Mouse (Mus musculus): Measurements from ENCODE around the gene Sstr3. TPM values are rescaled to one million over a fixed set of nuclear protein-coding genes. Genes with fewer than 3 reads are reported as not detected.

Gene Sstr3
- polyA plus RNA-seq, 1 experiment from 2014 or later = not detected

DNA sequence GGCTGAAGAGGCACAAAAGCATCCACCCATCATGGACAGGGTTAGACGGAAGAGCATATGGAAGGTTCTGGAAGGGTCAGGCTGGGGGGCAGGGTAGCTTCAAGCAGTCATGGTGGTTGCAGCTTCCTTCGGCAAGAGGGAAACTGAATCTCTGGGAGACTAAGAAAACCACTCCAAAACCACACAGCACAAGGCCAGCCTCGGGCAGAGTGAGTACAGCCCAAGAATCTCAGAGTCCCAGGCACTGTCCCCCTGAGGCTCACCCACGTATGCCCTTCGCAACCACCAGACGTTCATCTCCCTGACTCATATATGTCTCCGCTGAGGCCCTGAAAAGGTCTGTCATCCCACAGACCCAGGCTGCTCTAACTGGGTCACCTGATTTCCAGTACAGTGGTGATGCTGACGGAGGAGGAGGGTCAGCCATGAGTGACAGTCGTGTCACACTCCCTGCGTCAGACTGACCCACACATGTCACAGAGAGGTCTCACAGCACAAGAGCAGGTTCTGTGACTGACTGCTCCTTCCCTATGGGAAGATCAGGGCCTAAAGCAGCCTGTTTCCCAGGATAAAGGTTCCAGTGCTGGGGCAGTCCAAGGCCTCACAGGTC, 51.0 kb downstream of the Sstr3 start:
- WGBS = 66% methylated on average over 10 of the region's 10 CpGs
- Histone ChIP-seq H3K9ac (no peak overlapping the region), H3K9me3 (replicated peaks) (no peaks in the 10 kb centered on the region), H3K27me3 (no peaks in the 10 kb centered on the region), H3K4me3 (replicated peaks) (no peak overlapping the region), H3K27ac (replicated peaks) (no peak overlapping the region), H3K4me1 (0 out of 2 replicates have a peak, but pooled peaks cover 3% of the 10 kb centered on the region), H3K4me2 (replicated peaks) (no peak overlapping the region), H3K36me3 (no peaks in the 10 kb centered on the region)
- ATAC-seq (ENCODE audit: insufficient number of reproducible peaks, low FRiP score, low TSS enrichment, low read depth) = no peak

DNA sequence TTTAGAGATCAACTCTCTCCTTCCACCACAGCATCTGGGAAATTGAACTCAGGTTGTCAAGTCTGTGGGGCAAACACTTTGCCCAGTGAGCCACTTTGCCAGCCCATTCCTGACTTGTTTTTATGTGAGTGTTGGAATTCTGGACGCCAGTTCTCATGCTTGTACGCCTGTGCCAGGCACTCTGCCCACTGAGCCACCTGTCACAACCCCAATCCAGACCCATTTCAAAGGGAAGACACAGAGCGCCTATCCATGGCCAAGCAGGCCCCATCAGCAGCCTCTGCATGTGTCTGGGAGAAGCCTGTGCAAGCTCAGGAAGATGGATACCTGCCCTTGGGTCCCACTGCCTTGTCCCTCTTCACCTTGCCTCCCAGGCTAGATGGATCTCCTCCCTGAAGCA, 53.2 kb downstream of the Sstr3 start:
- H3K4me2 ChIP-seq (replicated peaks) = no peak overlapping the region
- H3K9me3 ChIP-seq (replicated peaks) = no peaks in the 10 kb centered on the region
- no peaks in the 10 kb centered on the region for H3K27me3 ChIP-seq
- 82% methylated on average over 3 of the region's 3 CpGs for WGBS
- H3K4me1 ChIP-seq = 0 out of 2 replicates have a peak, but pooled peaks cover 3% of the 10 kb centered on the region
- no peak for ATAC-seq (ENCODE audit: insufficient number of reproducible peaks, low FRiP score, low TSS enrichment, low read depth)
- no peak overlapping the region for H3K27ac ChIP-seq (replicated peaks)
- no peak overlapping the region for H3K4me3 ChIP-seq (replicated peaks)
- no peak overlapping the region for H3K9ac ChIP-seq
- H3K36me3 ChIP-seq = no peaks in the 10 kb centered on the region

DNA sequence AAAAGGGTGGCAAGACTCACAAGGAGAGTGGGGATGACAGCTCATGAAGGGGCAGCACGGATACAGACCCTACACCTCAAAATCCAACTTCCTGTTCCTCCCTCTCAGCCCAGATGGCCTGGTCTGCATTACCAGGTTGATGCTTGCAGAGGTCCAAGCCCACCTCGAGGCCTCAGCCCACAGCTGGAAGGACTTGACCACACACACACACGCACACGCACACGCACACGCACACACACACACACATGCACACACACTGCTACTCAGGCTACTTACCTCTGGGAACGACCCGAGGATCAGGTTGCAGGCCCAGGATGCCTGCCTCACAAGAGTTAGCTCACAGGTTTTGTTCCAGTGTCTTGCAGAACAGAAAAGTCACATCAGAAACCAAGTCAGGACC, 54.6 kb downstream of the Sstr3 start:
- 37% methylated on average over 8 of the region's 8 CpGs for WGBS
- Histone ChIP-seq H3K4me3 (replicated peaks) (no peak overlapping the region), H3K4me1 (0 out of 2 replicates have a peak, but pooled peaks cover 3% of the 10 kb centered on the region), H3K9me3 (replicated peaks) (no peaks in the 10 kb centered on the region), H3K9ac (no peak overlapping the region), H3K27ac (replicated peaks) (no peak overlapping the region), H3K4me2 (replicated peaks) (no peak overlapping the region), H3K27me3 (no peaks in the 10 kb centered on the region), H3K36me3 (no peaks in the 10 kb centered on the region)
- no peak for ATAC-seq (ENCODE audit: insufficient number of reproducible peaks, low FRiP score, low TSS enrichment, low read depth)

DNA sequence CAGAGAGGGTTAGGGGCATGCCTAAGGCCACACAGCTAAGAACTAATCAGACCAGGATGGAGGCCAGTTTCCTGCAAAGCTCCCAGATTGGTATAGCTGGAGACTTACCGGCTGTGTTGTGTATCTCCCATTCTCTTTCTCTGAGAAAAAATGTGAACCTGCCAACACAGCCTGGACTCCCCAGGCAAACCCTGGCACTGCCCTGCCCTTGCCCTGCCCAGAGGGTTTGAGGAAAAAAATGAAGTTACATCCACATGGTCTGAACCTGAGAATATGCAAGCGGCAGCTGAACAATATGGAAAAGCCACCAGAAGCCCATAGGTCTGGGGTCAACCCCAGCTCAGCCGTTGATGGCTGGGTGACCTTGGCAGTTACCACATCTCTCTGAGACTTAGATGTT, 55.2 kb downstream of the Sstr3 start:
- H3K9ac ChIP-seq = no peak overlapping the region
- WGBS = 85% methylated on average over 3 of the region's 3 CpGs
- H3K4me1 ChIP-seq = 0 out of 2 replicates have a peak, but pooled peaks cover 3% of the 10 kb centered on the region
- H3K36me3 ChIP-seq = no peaks in the 10 kb centered on the region
- no peak for ATAC-seq (ENCODE audit: insufficient number of reproducible peaks, low FRiP score, low TSS enrichment, low read depth)
- H3K27ac ChIP-seq (replicated peaks) = no peak overlapping the region
- no peak overlapping the region for H3K4me2 ChIP-seq (replicated peaks)
- H3K4me3 ChIP-seq (replicated peaks) = no peak overlapping the region
- H3K27me3 ChIP-seq = no peaks in the 10 kb centered on the region
- no peaks in the 10 kb centered on the region for H3K9me3 ChIP-seq (replicated peaks)

- no peak for ATAC-seq (ENCODE audit: insufficient number of reproducible peaks, low FRiP score, low TSS enrichment, low read depth)
- 0 out of 2 replicates have a peak, but pooled peaks cover 3% of the 10 kb centered on the region for H3K4me1 ChIP-seq
- H3K4me2 ChIP-seq (replicated peaks) = no peak overlapping the region
- H3K4me3 ChIP-seq (replicated peaks) = no peak overlapping the region
- H3K9me3 ChIP-seq (replicated peaks) = no peaks in the 10 kb centered on the region
- H3K27ac ChIP-seq (replicated peaks) = no peak overlapping the region
- no peaks in the 10 kb centered on the region for H3K27me3 ChIP-seq
- 60% methylated on average over 4 of the region's 4 CpGs for WGBS
- H3K36me3 ChIP-seq = no peaks in the 10 kb centered on the region
- H3K9ac ChIP-seq = no peak overlapping the region
Measured at GRCm38 (mm10) chr15:78487066-78487465, 57.4 kb downstream of the Sstr3 start.

Other genes with a start within 250 kb of the Sstr3 start
- 1.2 and 1.5 TPM in 2 replicates for gene Csf2rb2, start 239.0 kb downstream of the Sstr3 start, polyA plus RNA-seq (2015; fragmentation: Nextera tagmentation; extraction: Ambion mirVana)
- gene Csf2rb, start 218.9 kb downstream of the Sstr3 start, polyA plus RNA-seq (2015; fragmentation: Nextera tagmentation; extraction: Ambion mirVana) = 6.4 and 6.9 TPM in 2 replicates
- gene Tex33, start 148.8 kb downstream of the Sstr3 start, polyA plus RNA-seq (2015; fragmentation: Nextera tagmentation; extraction: Ambion mirVana) = 0.83 TPM in 1 of 2 replicates, not detected in the other
- 49.1 and 68.9 TPM in 2 replicates for gene Tst, start 138.8 kb downstream of the Sstr3 start, polyA plus RNA-seq (2015; fragmentation: Nextera tagmentation; extraction: Ambion mirVana)
- 2.8 and 4.1 TPM in 2 replicates for gene Mpst, start 138.3 kb downstream of the Sstr3 start, polyA plus RNA-seq (2015; fragmentation: Nextera tagmentation; extraction: Ambion mirVana)
- 59.0 and 62.5 TPM in 2 replicates for gene Kctd17, start 116.1 kb downstream of the Sstr3 start, polyA plus RNA-seq (2015; fragmentation: Nextera tagmentation; extraction: Ambion mirVana)
- 2.7 and 3.4 TPM in 2 replicates for gene Tmprss6, start 76.1 kb downstream of the Sstr3 start, polyA plus RNA-seq (2015; fragmentation: Nextera tagmentation; extraction: Ambion mirVana)
- 0.24 and 0.41 TPM in 2 replicates for gene Il2rb, start 49.4 kb downstream of the Sstr3 start, polyA plus RNA-seq (2015; fragmentation: Nextera tagmentation; extraction: Ambion mirVana)
- 64.2 and 65.9 TPM in 2 replicates for gene C1qtnf6, start 13.3 kb downstream of the Sstr3 start, polyA plus RNA-seq (2015; fragmentation: Nextera tagmentation; extraction: Ambion mirVana)
- gene Rac2, start 28.1 kb upstream of the Sstr3 start, polyA plus RNA-seq (2015; fragmentation: Nextera tagmentation; extraction: Ambion mirVana) = 34.6 and 37.1 TPM in 2 replicates
- gene Cyth4, start 52.4 kb upstream of the Sstr3 start, polyA plus RNA-seq (2015; fragmentation: Nextera tagmentation; extraction: Ambion mirVana) = 13.8 and 14.3 TPM in 2 replicates
- 0.09 and 0.21 TPM in 2 replicates for gene Elfn2, start 174.1 kb upstream of the Sstr3 start, polyA plus RNA-seq (2015; fragmentation: Nextera tagmentation; extraction: Ambion mirVana)
- gene Mfng, start 228.8 kb upstream of the Sstr3 start, polyA plus RNA-seq (2015; fragmentation: Nextera tagmentation; extraction: Ambion mirVana) = 21.3 and 22.8 TPM in 2 replicates

All from embryonic facial prominence, embryonic 15.5 days (tissue).